Mouse (Mus musculus): ENCODE data around the gene Rab13. TPM values are rescaled to one million over a fixed set of nuclear protein-coding genes. Genes with fewer than 3 reads are reported as not detected.

Rab13 gene
- polyA plus RNA-seq, 1 experiment from 2014 or later, result 12.3 TPM

DNA sequence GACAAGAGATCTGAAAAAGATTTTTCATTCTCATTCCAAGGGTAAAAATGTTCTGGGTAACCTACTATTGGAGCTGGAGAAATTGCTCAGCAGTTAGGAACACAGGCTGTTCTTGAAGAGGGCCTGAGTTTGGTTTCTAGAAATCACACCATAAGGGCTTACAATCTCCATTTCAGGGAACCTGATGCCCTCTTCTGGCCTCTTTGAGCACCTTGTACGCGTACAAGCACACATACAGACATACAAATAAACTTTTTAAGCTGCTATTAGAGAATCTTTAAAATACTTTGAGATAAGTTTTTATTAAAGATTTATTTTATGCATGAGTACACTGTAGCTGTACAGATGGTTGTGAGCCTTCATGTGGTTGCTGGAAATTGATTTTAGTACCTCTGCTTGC lies 8.9 kb upstream of the Rab13 start:
- Histone ChIP-seq H3K27ac (ENCODE audit: low read depth, low read length) (no peak overlapping the region), H3K4me2 (ENCODE audit: low read depth) (no peak overlapping the region), H3K9me3 (ENCODE audit: control insufficient read depth, low read length) (no peaks in the 10 kb centered on the region; the same call in 1 of the 2 replicates), H3K4me1 (ENCODE audit: control insufficient read depth, insufficient read depth, low read length) (no peaks in the 10 kb centered on the region), H3K9ac (ENCODE audit: low read length) (no peak overlapping the region), H3K4me3 (ENCODE audit: low read depth, low read length) (no peak overlapping the region), H3K36me3 (ENCODE audit: control insufficient read depth, insufficient read depth, low read length) (peaks cover 5% of the 10 kb centered on the region), H3K27me3 (ENCODE audit: control insufficient read depth, insufficient read depth, low read length) (no peaks in the 10 kb centered on the region)
- DNase-seq (ENCODE audit: low spot score) (no peak), ATAC-seq (ENCODE audit: insufficient read depth, low FRiP score, low TSS enrichment) (no peak)
- 88% methylated on average over 2 of the region's 2 CpGs for WGBS

DNA sequence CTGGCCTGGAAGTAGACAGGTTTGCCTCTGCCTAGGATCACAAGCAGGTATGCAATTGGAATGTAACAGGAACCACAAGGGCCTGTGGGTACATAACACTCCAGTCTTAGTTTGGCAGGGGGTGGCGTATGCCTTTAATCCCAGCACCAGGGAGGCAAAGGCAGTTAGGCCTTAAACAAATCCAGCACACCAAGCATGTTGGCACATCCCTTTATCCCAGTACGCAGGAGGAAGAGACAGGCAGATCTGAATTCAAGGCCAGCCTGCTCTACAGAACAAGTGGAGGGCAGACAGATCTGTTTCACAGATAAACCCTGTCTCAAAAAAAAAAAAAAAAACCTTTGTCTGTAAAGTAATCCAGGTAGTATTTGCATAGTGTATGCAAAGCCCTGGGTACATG lies 4.8 kb upstream of the Rab13 start:
- Histone ChIP-seq H3K27me3 (ENCODE audit: control insufficient read depth, insufficient read depth, low read length) (no peaks in the 10 kb centered on the region), H3K4me3 (ENCODE audit: low read depth, low read length) (no peak overlapping the region), H3K4me2 (ENCODE audit: low read depth) (no peak overlapping the region), H3K4me1 (ENCODE audit: control insufficient read depth, insufficient read depth, low read length) (peaks cover 8% of the 10 kb centered on the region; the same call in 1 of the 2 replicates), H3K36me3 (ENCODE audit: control insufficient read depth, insufficient read depth, low read length) (peaks cover 11% of the 10 kb centered on the region), H3K9me3 (ENCODE audit: control insufficient read depth, low read length) (no peaks in the 10 kb centered on the region), H3K9ac (ENCODE audit: low read length) (no peak overlapping the region), H3K27ac (ENCODE audit: low read depth, low read length) (no peak overlapping the region)
- ATAC-seq (ENCODE audit: insufficient read depth, low FRiP score, low TSS enrichment), result no peak
- no peak for DNase-seq (ENCODE audit: low spot score)
- WGBS, result 93% methylated on average over 2 of the region's 2 CpGs

DNA sequence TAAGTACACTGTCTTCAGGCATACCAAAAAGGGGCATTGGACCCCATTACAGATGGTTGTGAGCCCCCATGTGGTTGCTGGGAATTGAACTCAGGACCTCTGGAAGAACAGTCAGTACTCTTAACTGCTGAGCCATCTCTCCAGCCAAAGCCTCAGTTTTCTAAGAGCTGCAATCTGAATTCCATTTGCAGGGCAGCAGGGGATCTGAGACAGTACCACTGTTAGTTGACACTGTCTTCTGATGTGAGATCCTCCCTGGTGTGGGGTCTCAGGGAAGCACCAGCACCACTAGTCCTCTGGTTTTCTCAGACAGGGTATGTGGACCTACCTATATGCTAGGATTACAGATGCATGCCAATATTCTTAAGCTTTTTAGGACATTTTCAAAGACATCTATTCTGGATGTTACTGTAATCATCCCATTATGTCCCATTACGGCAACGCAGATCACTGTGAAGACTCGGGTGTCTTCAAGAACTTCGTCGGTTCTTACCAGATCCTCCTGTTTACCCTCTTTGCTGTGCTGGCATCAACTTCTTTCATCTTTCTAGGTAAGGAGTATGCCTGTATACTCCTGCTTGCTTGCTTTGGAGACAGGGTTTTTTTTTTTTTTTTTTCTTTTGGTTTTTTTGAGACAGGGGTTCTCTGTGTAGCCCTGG lies 3.5 kb upstream of the Rab13 start:
- WGBS, result 94% methylated on average over 5 of the region's 5 CpGs
- H3K36me3 ChIP-seq (ENCODE audit: control insufficient read depth, insufficient read depth, low read length), result peaks cover 11% of the 10 kb centered on the region
- H3K4me2 ChIP-seq (ENCODE audit: low read depth), result no peak overlapping the region
- H3K4me1 ChIP-seq (ENCODE audit: control insufficient read depth, insufficient read depth, low read length), result peaks cover 8% of the 10 kb centered on the region; the same call in 1 of the 2 replicates
- H3K9ac ChIP-seq (ENCODE audit: low read length), result no peak overlapping the region
- H3K4me3 ChIP-seq (ENCODE audit: low read depth, low read length), result no peak overlapping the region
- DNase-seq (ENCODE audit: low spot score) (no peak), ATAC-seq (ENCODE audit: insufficient read depth, low FRiP score, low TSS enrichment) (no peak)
- H3K27ac ChIP-seq (ENCODE audit: low read depth, low read length), result no peak overlapping the region
- H3K9me3 ChIP-seq (ENCODE audit: control insufficient read depth, low read length), result no peaks in the 10 kb centered on the region
- H3K27me3 ChIP-seq (ENCODE audit: control insufficient read depth, insufficient read depth, low read length), result no peaks in the 10 kb centered on the region

GRCm38 (mm10) chr3:90211475-90212398 lies 1.8 kb upstream of the Rab13 start:
- Histone ChIP-seq H3K36me3 (ENCODE audit: control insufficient read depth, insufficient read depth, low read length) (peaks cover 11% of the 10 kb centered on the region), H3K27me3 (ENCODE audit: control insufficient read depth, insufficient read depth, low read length) (no peaks in the 10 kb centered on the region), H3K27ac (ENCODE audit: low read depth, low read length) (no peak overlapping the region), H3K4me1 (ENCODE audit: control insufficient read depth, insufficient read depth, low read length) (peaks cover 8% of the 10 kb centered on the region; the same call in 1 of the 2 replicates), H3K4me2 (ENCODE audit: low read depth) (peak overlapping the region; percentile 85), H3K9me3 (ENCODE audit: control insufficient read depth, low read length) (no peaks in the 10 kb centered on the region), H3K9ac (ENCODE audit: low read length) (no peak overlapping the region), H3K4me3 (ENCODE audit: low read depth, low read length) (peak overlapping the region; percentile 75)
- no peak for DNase-seq (ENCODE audit: low spot score)
- WGBS, result 83% methylated on average over 13 of the region's 13 CpGs
- no peak for ATAC-seq (ENCODE audit: insufficient read depth, low FRiP score, low TSS enrichment)

- H3K27me3 ChIP-seq (ENCODE audit: control insufficient read depth, insufficient read depth, low read length), result no peaks in the 10 kb centered on the region
- peaks cover 8% of the 10 kb centered on the region; the same call in 1 of the 2 replicates for H3K4me1 ChIP-seq (ENCODE audit: control insufficient read depth, insufficient read depth, low read length)
- no peaks in the 10 kb centered on the region for H3K9me3 ChIP-seq (ENCODE audit: control insufficient read depth, low read length)
- H3K36me3 ChIP-seq (ENCODE audit: control insufficient read depth, insufficient read depth, low read length), result peaks cover 11% of the 10 kb centered on the region
- no peak for DNase-seq (ENCODE audit: low spot score)
- no peak overlapping the region for H3K27ac ChIP-seq (ENCODE audit: low read depth, low read length)
- H3K4me2 ChIP-seq (ENCODE audit: low read depth), result peak overlapping the region; percentile 85
- H3K4me3 ChIP-seq (ENCODE audit: low read depth, low read length), result peak overlapping the region; percentile 75
- WGBS, result 19% methylated on average over 5 of the region's 5 CpGs
- ATAC-seq (ENCODE audit: insufficient read depth, low FRiP score, low TSS enrichment), result no peak
- H3K9ac ChIP-seq (ENCODE audit: low read length), result peak overlapping the region; percentile 80
These were observed 772 bp upstream of the Rab13 start for GRCm38 (mm10) chr3:90212723-90213122.

DNA sequence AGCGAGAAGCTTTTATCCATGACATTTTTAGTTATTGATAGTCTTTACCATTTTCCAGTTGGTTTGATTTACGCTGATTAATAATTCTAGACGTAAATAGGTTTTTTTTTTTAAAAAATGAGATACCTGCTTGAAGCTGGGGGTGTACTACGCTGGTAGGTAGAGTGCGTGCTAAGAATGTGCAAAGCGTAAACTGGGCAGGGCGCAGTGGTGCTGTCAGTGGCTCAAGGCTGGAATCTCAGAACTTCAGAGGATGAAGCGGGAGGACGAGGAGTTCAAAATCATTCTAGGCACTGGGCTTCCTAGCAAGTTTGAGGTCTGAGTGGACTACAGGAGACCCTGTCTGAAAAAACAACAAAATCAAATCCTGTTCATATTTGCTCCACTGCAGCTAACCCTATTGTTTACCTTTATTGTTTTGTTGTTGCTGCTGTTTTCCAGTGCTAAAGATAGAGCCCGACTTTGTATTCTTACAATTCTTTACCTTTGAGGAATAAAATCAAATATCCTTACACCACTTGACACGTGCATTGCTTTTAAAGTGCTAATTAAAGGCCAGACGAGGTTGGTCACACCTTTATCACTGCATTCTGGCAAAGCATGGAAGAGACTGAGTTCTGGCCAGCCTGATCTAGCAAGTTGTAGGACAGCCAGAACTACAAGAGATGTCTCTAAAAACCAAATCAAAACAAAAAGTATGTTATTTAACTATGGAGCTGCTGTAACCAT lies 625 bp downstream of the Rab13 start:
- peak; percentile 62; the same call in 1 of the 2 replicates for ATAC-seq (ENCODE audit: insufficient read depth, low FRiP score, low TSS enrichment)
- Histone ChIP-seq H3K9ac (ENCODE audit: low read length) (peak overlapping the region; percentile 16), H3K27me3 (ENCODE audit: control insufficient read depth, insufficient read depth, low read length) (no peaks in the 10 kb centered on the region), H3K4me3 (ENCODE audit: low read depth, low read length) (peak overlapping the region; percentile 75), H3K27ac (ENCODE audit: low read depth, low read length) (no peak overlapping the region), H3K9me3 (ENCODE audit: control insufficient read depth, low read length) (no peaks in the 10 kb centered on the region), H3K36me3 (ENCODE audit: control insufficient read depth, insufficient read depth, low read length) (peaks cover 6% of the 10 kb centered on the region), H3K4me2 (ENCODE audit: low read depth) (peak overlapping the region; percentile 50), H3K4me1 (ENCODE audit: control insufficient read depth, insufficient read depth, low read length) (peaks cover 8% of the 10 kb centered on the region; the same call in 1 of the 2 replicates)
- 13% methylated on average over 12 of the region's 12 CpGs for whole genome bisulfite sequencing
- no peak for DNase-seq (ENCODE audit: low spot score)

DNA sequence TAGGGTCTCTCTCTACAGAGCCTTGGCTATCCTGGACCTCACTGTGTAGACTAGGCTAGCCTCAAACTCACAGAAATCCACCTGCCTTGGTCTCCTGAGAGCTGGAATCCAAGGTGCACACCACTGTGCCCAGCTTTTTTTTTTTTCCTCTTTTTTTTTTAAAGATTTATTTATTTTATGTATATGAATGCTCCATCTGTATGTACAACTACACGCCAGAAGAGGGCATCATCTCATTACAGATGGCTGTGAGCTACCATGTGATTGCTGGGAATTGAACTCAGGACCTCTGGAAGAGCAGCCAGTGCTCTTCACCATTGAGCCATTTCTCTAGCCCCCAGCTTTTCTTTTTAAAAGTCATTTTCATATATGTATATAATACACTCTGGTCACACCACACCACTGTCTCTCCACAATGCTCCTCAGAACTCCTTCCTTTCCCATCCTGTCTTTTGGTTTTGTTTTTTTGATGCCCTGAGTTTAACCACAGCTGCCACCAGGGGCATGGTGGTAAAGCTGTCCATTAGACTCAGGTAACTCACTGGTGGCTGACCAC lies 2.4 kb downstream of the Rab13 start:
- WGBS, result 61% methylated on average over 1 of the region's 1 CpGs
- Histone ChIP-seq H3K9me3 (ENCODE audit: control insufficient read depth, low read length) (no peaks in the 10 kb centered on the region), H3K27ac (ENCODE audit: low read depth, low read length) (no peak overlapping the region), H3K27me3 (ENCODE audit: control insufficient read depth, insufficient read depth, low read length) (no peaks in the 10 kb centered on the region), H3K4me3 (ENCODE audit: low read depth, low read length) (no peak overlapping the region), H3K4me2 (ENCODE audit: low read depth) (no peak overlapping the region), H3K36me3 (ENCODE audit: control insufficient read depth, insufficient read depth, low read length) (peaks cover 6% of the 10 kb centered on the region), H3K4me1 (ENCODE audit: control insufficient read depth, insufficient read depth, low read length) (peaks cover 8% of the 10 kb centered on the region; the same call in 1 of the 2 replicates), H3K9ac (ENCODE audit: low read length) (no peak overlapping the region)
- DNase-seq (ENCODE audit: low spot score), result no peak
- no peak for ATAC-seq (ENCODE audit: insufficient read depth, low FRiP score, low TSS enrichment)

- H3K4me1 ChIP-seq (ENCODE audit: control insufficient read depth, insufficient read depth, low read length), result no peaks in the 10 kb centered on the region
- no peaks in the 10 kb centered on the region for H3K27me3 ChIP-seq (ENCODE audit: control insufficient read depth, insufficient read depth, low read length)
- DNase-seq (ENCODE audit: low spot score) (peak; percentile 63), ATAC-seq (ENCODE audit: insufficient read depth, low FRiP score, low TSS enrichment) (peak; percentile 46)
- H3K4me2 ChIP-seq (ENCODE audit: low read depth), result peak overlapping the region; percentile 63
- no peak overlapping the region for H3K27ac ChIP-seq (ENCODE audit: low read depth, low read length)
- 11% methylated on average over 6 of the region's 6 CpGs for WGBS
- peak overlapping the region; percentile 39 for H3K4me3 ChIP-seq (ENCODE audit: low read depth, low read length)
- peak overlapping the region; percentile 50 for H3K9ac ChIP-seq (ENCODE audit: low read length)
- H3K9me3 ChIP-seq (ENCODE audit: control insufficient read depth, low read length), result no peaks in the 10 kb centered on the region
- no peaks in the 10 kb centered on the region; the same call in 1 of the 2 replicates for H3K36me3 ChIP-seq (ENCODE audit: control insufficient read depth, insufficient read depth, low read length)
These were observed 6.6 kb downstream of the Rab13 start for GRCm38 (mm10) chr3:90220088-90220487.

All from neural tube, embryonic 11.5 days (tissue).